Mouse (Mus musculus) ES-Bruce4 (cell line): ENCODE data around the gene Sugct.

ENCODE experiments used
- CTCF ChIP-seq: IDR thresholded peaks from one replicate; pipeline ENCODE4 v1.8.1; 2011; ENCODE audit warnings: low read depth, low read length
- POLR2A ChIP-seq: IDR thresholded peaks from one replicate; pipeline ENCODE4 v1.8.1; 2011; ENCODE audit warnings: low read length; ENCODE audit not compliant: insufficient read depth

DNA sequence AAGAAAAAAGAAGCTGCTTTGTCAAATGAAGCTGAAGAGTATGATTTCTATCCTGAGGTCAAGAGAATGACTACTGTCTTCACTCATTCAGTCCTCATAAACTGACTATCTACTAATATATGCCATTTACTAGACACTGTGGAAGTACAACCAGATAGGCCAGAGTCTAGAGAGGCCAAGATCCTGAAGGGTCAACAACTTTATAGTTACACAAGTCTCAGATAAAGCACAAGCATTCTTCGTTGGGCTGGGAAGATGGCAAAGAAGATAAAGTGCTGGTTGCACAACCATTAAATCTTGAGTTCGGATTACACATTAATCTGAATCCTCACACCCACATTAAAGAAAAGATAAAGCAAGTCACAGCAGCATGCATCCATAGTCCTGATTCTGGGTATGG lies 653.0 kb downstream of the Sugct start:
- TF ChIP-seq CTCF (no peak), POLR2A (no peak)
